Mouse (Mus musculus): ENCODE measurements around the gene Got1. TPM values are rescaled to one million over a fixed set of nuclear protein-coding genes. Genes with fewer than 3 reads are reported as not detected.

Gene Got1
- polyA plus RNA-seq, 1 experiment from 2014 or later = 106 TPM

GRCm38 (mm10) chr19:43535372-43535771 is 11.0 kb upstream of the Got1 start:
- Histone ChIP-seq H3K9me3 (no peaks in the 10 kb centered on the region), H3K4me3 (no peak overlapping the region), H3K9ac (no peak overlapping the region), H3K4me1 (replicated peaks) (peaks cover 3% of the 10 kb centered on the region; the same call in 1 of the 2 replicates), H3K27ac (replicated peaks) (no peak overlapping the region), H3K27me3 (no peaks in the 10 kb centered on the region; the same call in 1 of the 2 replicates), H3K36me3 (no peaks in the 10 kb centered on the region), H3K4me2 (no peak overlapping the region)
- ATAC-seq (ENCODE audit: low FRiP score, low read depth) = no peak
- 96% methylated on average over 3 of the region's 3 CpGs for WGBS

GRCm38 (mm10) chr19:43530921-43531320 is 6.5 kb upstream of the Got1 start:
- WGBS = 34% methylated on average over 12 of the region's 12 CpGs
- H3K4me1 ChIP-seq (replicated peaks) = peaks cover 3% of the 10 kb centered on the region; the same call in 1 of the 2 replicates
- ATAC-seq (ENCODE audit: low FRiP score, low read depth) = no peak

GRCm38 (mm10) chr19:43530197-43530770 is 5.9 kb upstream of the Got1 start:
- H3K36me3 ChIP-seq = no peaks in the 10 kb centered on the region

More at GRCm38 (mm10) chr19:43530921-43531320, 6.5 kb upstream of the Got1 start:
- no peaks in the 10 kb centered on the region for H3K9me3 ChIP-seq
- H3K4me3 ChIP-seq = no peak overlapping the region
- no peak overlapping the region for H3K9ac ChIP-seq
- no peaks in the 10 kb centered on the region for H3K36me3 ChIP-seq
- peak overlapping the region; percentile 53 for H3K4me2 ChIP-seq
- H3K27me3 ChIP-seq = no peaks in the 10 kb centered on the region; the same call in 1 of the 2 replicates
- H3K27ac ChIP-seq (replicated peaks) = no peak overlapping the region

GRCm38 (mm10) chr19:43528056-43528587 is 3.7 kb upstream of the Got1 start:
- Histone ChIP-seq H3K4me3 (no peak overlapping the region), H3K4me1 (replicated peaks) (peaks cover 19% of the 10 kb centered on the region), H3K27me3 (no peaks in the 10 kb centered on the region), H3K27ac (replicated peaks) (no peak overlapping the region), H3K9ac (no peak overlapping the region), H3K36me3 (no peaks in the 10 kb centered on the region), H3K9me3 (no peaks in the 10 kb centered on the region), H3K4me2 (no peak overlapping the region)
- ATAC-seq (ENCODE audit: low FRiP score, low read depth) = no peak
- 89% methylated on average over 8 of the region's 8 CpGs for WGBS

More at GRCm38 (mm10) chr19:43530197-43530770, 5.9 kb upstream of the Got1 start:
- WGBS = under 1% methylated on average over 13 of the region's 13 CpGs
- Histone ChIP-seq H3K9ac (no peak overlapping the region), H3K9me3 (no peaks in the 10 kb centered on the region), H3K27ac (replicated peaks) (no peak overlapping the region; the same call in 1 of the 2 replicates), H3K4me2 (peak overlapping the region; percentile 53), H3K4me3 (peak overlapping the region; percentile 27), H3K27me3 (no peaks in the 10 kb centered on the region; the same call in 1 of the 2 replicates), H3K4me1 (replicated peaks) (peaks cover 6% of the 10 kb centered on the region)
- ATAC-seq (ENCODE audit: low FRiP score, low read depth) = peak; percentile 87

GRCm38 (mm10) chr19:43527131-43527530 is 2.7 kb upstream of the Got1 start:
- Histone ChIP-seq H3K9ac (no peak overlapping the region), H3K9me3 (no peaks in the 10 kb centered on the region), H3K27me3 (no peaks in the 10 kb centered on the region), H3K36me3 (no peaks in the 10 kb centered on the region), H3K4me2 (no peak overlapping the region), H3K27ac (replicated peaks) (no peak overlapping the region), H3K4me1 (replicated peaks) (peaks cover 29% of the 10 kb centered on the region), H3K4me3 (no peak overlapping the region)
- no peak for ATAC-seq (ENCODE audit: low FRiP score, low read depth)
- 11% methylated on average over 11 of the region's 11 CpGs for WGBS

GRCm38 (mm10) chr19:43526025-43526424 is 1.6 kb upstream of the Got1 start:
- no peak overlapping the region for H3K4me2 ChIP-seq
- no peak for ATAC-seq (ENCODE audit: low FRiP score, low read depth)
- 93% methylated on average over 9 of the region's 9 CpGs for whole genome bisulfite sequencing

GRCm38 (mm10) chr19:43525566-43525965 is 1.2 kb upstream of the Got1 start:
- 91% methylated on average over 7 of the region's 7 CpGs for WGBS
- no peak overlapping the region for H3K27ac ChIP-seq (replicated peaks)
- peak overlapping the region; percentile 73; the same call in 1 of the 2 replicates for H3K9ac ChIP-seq
- ATAC-seq (ENCODE audit: low FRiP score, low read depth) = no peak
- no peaks in the 10 kb centered on the region for H3K27me3 ChIP-seq
- no peaks in the 10 kb centered on the region for H3K9me3 ChIP-seq
- H3K4me2 ChIP-seq = peak overlapping the region; percentile 79
- H3K4me3 ChIP-seq = peak overlapping the region; percentile 69; the same call in 1 of the 2 replicates
- no peaks in the 10 kb centered on the region for H3K36me3 ChIP-seq
- H3K4me1 ChIP-seq (replicated peaks) = peaks cover 41% of the 10 kb centered on the region

More at GRCm38 (mm10) chr19:43526025-43526424, 1.6 kb upstream of the Got1 start:
- Histone ChIP-seq H3K27me3 (no peaks in the 10 kb centered on the region), H3K4me3 (no peak overlapping the region), H3K9ac (no peak overlapping the region), H3K4me1 (replicated peaks) (peaks cover 39% of the 10 kb centered on the region), H3K9me3 (no peaks in the 10 kb centered on the region), H3K36me3 (no peaks in the 10 kb centered on the region), H3K27ac (replicated peaks) (no peak overlapping the region)

GRCm38 (mm10) chr19:43525104-43525482 is 688 bp upstream of the Got1 start:
- peak overlapping the region; percentile 69 for H3K4me3 ChIP-seq
- peak overlapping the region; percentile 79 for H3K4me2 ChIP-seq
- H3K9me3 ChIP-seq = no peaks in the 10 kb centered on the region
- peaks cover 43% of the 10 kb centered on the region for H3K4me1 ChIP-seq (replicated peaks)
- H3K27ac ChIP-seq (replicated peaks) = peak overlapping the region; percentile 87
- H3K27me3 ChIP-seq = no peaks in the 10 kb centered on the region
- no peaks in the 10 kb centered on the region for H3K36me3 ChIP-seq
- 18% methylated on average over 10 of the region's 10 CpGs for WGBS
- peak overlapping the region; percentile 73 for H3K9ac ChIP-seq
- no peak for ATAC-seq (ENCODE audit: low FRiP score, low read depth)

- Histone ChIP-seq H3K4me3 (peak overlapping the region; percentile 69), H3K27me3 (no peaks in the 10 kb centered on the region), H3K27ac (replicated peaks) (peak overlapping the region; percentile 81), H3K9ac (peak overlapping the region; percentile 57), H3K9me3 (no peaks in the 10 kb centered on the region), H3K36me3 (no peaks in the 10 kb centered on the region), H3K4me1 (replicated peaks) (peaks cover 43% of the 10 kb centered on the region), H3K4me2 (peak overlapping the region; percentile 79)
- ATAC-seq (ENCODE audit: low FRiP score, low read depth) = no peak
- 6% methylated on average over 12 of the region's 12 CpGs for WGBS
Observed at GRCm38 (mm10) chr19:43523551-43523950, 854 bp downstream of the Got1 start.

- Histone ChIP-seq H3K4me3 (no peak overlapping the region; the same call in 1 of the 2 replicates), H3K27me3 (no peaks in the 10 kb centered on the region), H3K4me2 (peak overlapping the region; percentile 79), H3K36me3 (no peaks in the 10 kb centered on the region), H3K9me3 (no peaks in the 10 kb centered on the region), H3K27ac (replicated peaks) (no peak overlapping the region), H3K4me1 (replicated peaks) (peaks cover 43% of the 10 kb centered on the region), H3K9ac (peak overlapping the region; percentile 1; the same call in 1 of the 2 replicates)
- WGBS = 80% methylated on average over 9 of the region's 9 CpGs
- ATAC-seq (ENCODE audit: low FRiP score, low read depth) = no peak
Observed at GRCm38 (mm10) chr19:43521996-43522395, 2.4 kb downstream of the Got1 start.

- Histone ChIP-seq H3K4me2 (peak overlapping the region; percentile 79), H3K9ac (peak overlapping the region; percentile 1; the same call in 1 of the 2 replicates), H3K4me3 (no peak overlapping the region), H3K27ac (replicated peaks) (no peak overlapping the region), H3K27me3 (no peaks in the 10 kb centered on the region), H3K9me3 (no peaks in the 10 kb centered on the region), H3K36me3 (no peaks in the 10 kb centered on the region), H3K4me1 (replicated peaks) (peaks cover 43% of the 10 kb centered on the region)
- WGBS = 32% methylated on average over 8 of the region's 8 CpGs
- ATAC-seq (ENCODE audit: low FRiP score, low read depth) = no peak
Observed at GRCm38 (mm10) chr19:43521362-43521761, 3.0 kb downstream of the Got1 start.

GRCm38 (mm10) chr19:43520402-43520801 is 4.0 kb downstream of the Got1 start:
- Histone ChIP-seq H3K4me1 (replicated peaks) (peaks cover 41% of the 10 kb centered on the region), H3K4me2 (no peak overlapping the region), H3K4me3 (no peak overlapping the region), H3K9me3 (no peaks in the 10 kb centered on the region), H3K36me3 (0 out of 2 replicates have a peak, but pooled peaks cover 4% of the 10 kb centered on the region), H3K27ac (replicated peaks) (no peak overlapping the region), H3K27me3 (no peaks in the 10 kb centered on the region), H3K9ac (0 out of 2 replicates have a peak overlapping the region, but pooled peaks have one; percentile 1)
- ATAC-seq (ENCODE audit: low FRiP score, low read depth) = no peak
- WGBS = 81% methylated on average over 9 of the region's 10 CpGs

Measured in hindbrain, embryonic 15.5 days (tissue).